Mouse (Mus musculus) testis, adult 2 months (tissue): ENCODE measurements around the gene Tecpr2.

ENCODE experiments used
- CTCF ChIP-seq: fragments of 200-500 bp; IDR thresholded peaks from 2 replicates; pipeline ENCODE4 v1.5.1; 2012; ENCODE audit warnings: low read depth, mild to moderate bottlenecking, inconsistent platforms, low read length, moderate library complexity; ENCODE audit not compliant: control insufficient read depth, insufficient read depth, insufficient replicate concordance
- POLR2A ChIP-seq: fragments of 200-500 bp; IDR thresholded peaks from 2 replicates; pipeline ENCODE4 v1.6.1; 2012; ENCODE audit warnings: low read depth, mild to moderate bottlenecking, inconsistent platforms, low read length, moderate library complexity; ENCODE audit not compliant: control insufficient read depth

GRCm38 (mm10) chr12:110986536-110987425, 97.7 kb downstream of the Tecpr2 start:
- TF ChIP-seq CTCF (no peak), POLR2A (no peak)
